Mouse (Mus musculus) adrenal gland, adult 2 months (tissue): ENCODE measurements at regions not wholly inside any gene's neighbourhood (a gene's known extent, or its start where the extent isn't known, plus 50 kb on each side); places are given as distances from the start of the nearest gene placed in this dataset.
A peak's percentile ranks its signal among the peaks of the same experiment; 100 is the strongest.

ENCODE experiments used
- DNase-seq: peaks from one replicate; pipeline ENCODE4 v3.0.0; 2021

DNA sequence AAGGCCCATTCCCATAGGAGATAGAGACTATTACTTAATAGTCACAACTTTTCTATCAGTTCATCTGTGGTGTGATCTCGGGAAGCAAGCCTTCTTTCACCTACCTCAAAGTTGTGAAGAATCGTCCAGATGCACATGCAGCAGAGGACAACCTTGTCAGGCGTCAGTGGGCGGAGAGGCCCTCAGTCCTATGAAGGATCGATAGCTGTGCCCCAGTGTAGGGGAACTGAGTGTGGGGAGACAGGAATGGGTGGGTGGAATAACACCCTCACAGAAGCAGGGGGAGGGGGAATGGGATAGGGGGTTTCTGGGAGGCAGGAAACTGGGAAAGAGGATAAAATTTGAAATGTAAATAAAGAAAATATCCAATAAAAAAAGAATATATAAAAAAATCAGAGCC, 133.5 kb upstream of the Nrxn1 start:
- no peak for DNase-seq

DNA sequence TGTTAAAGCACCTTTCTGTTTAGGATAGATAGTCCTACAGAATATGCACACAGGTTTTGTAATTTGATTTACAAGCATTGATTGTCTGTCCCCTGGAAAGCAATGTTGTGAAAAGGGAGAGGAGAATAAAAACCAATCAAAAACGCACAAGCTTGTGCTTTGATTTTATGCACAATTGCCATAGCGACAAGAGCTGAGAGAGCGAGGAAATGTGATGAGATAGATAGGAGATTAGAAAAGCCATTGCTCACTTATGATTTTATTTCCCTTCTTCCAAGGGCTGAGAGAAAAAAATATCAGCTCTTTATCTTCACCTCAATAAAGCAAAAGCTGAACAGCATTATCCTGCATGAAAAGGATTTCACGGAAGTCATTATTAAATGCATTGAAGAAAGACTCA, 133.0 kb upstream of the Nrxn1 start:
- DNase-seq: no peak

- peak; percentile 26 for DNase-seq
Observed at GRCm38 (mm10) chr17:91216429-91216828, 123.6 kb upstream of the Nrxn1 start.

DNA sequence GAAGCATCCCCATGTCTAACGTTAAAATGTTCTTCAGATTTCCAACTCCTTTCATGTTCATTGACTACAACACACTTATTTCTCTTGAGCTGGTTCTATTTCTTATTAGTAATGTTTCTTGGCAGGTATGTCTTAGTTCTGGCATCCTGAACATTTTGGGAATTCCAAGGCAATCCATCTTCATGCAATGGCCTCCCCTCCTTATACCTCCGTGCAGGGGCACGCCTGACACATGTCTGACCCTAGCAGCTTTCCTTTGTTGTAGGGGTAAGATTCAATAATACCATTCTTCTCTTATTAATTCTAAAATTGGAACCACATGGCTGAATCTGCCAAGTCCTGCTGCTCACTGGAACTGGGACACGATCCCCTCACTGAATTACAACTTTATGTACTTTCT, 89.7 kb upstream of the Nrxn1 start:
- DNase-seq: no peak

DNA sequence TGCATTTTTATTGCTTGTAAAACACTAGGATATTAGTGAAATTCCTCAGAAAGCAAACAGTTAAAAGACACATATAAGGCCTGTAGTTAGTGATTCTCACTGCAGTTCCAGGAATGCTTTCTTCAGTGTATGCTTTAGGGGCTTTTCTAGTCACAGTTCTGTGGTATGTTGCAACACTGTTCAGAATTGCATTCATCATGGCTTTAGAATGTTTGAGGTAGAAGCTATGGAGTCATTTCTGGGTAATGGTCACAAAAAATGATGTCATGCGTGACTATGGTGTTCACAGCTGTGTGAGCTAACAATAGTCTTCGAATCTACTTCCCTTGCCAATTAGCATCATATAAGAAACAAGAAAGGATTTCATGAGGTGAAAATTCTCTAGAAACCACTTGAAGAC, 69.0 kb upstream of the Nrxn1 start:
- no peak for DNase-seq
